Comparison of ENCODE assay signal across 20 mouse cellular contexts in the genomic region with DNA sequence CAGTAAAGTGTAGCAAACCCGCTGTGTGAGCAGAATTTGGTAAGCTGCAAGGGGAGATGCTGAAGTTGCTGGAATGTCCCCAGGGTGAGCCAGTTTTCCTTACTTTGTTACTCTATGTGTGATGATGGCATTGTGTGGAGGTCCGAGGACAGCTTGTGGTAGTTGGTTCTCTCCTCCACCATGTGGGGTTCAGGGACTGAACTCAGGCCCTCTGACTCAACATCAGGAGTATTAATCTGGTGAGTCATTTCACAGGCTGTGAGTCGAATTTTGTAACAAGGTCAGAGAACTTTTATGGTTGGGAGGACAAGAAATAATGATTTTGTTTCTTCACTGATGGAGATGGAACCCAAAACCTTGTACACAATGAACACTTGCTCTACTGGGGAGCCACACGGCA. TPM values are rescaled to one million over a fixed set of nuclear protein-coding genes. Genes with fewer than 3 reads are reported as not detected.
"Had no signal": no experiment of that assay in that cellular context is flagged by ENCODE, and none has a peak within 500 bp of the region (broad histone marks: within the 10 kb centered on the region; RNA-seq: fewer than 3 reads in every experiment).

No protein-coding gene starts in this region.

- H3K27me3 ChIP-seq: midbrain, embryonic 15.5 days; stomach, embryonic 15.5 days had no signal

- H3K4me1 ChIP-seq: limb, embryonic 15.5 days; liver, embryonic 12.5 days; megakaryocyte, embryonic 14.5 days; midbrain, embryonic 15.5 days; neural tube, embryonic 13.5 days; stomach, embryonic 15.5 days had no signal

- H3K4me2 ChIP-seq: limb, embryonic 15.5 days; liver, embryonic 12.5 days; lung, embryonic 14.5 days; midbrain, embryonic 11.5 days; midbrain, embryonic 15.5 days; neural tube, embryonic 13.5 days; stomach, embryonic 15.5 days had no signal

- ATAC-seq: liver, embryonic 12.5 days; midbrain, embryonic 15.5 days had no signal

- H3K36me3 ChIP-seq: limb, embryonic 15.5 days; liver, embryonic 12.5 days; midbrain, embryonic 15.5 days; neural tube, embryonic 13.5 days; stomach, embryonic 15.5 days had no signal

- DNase-seq: kidney, postnatal 25 days; lung, embryonic 14.5 days; lung, postnatal 10 days; right cerebral cortex, postnatal 14 days; thymus, adult 2 months; thymus, postnatal 25 days had no signal

- H3K9ac ChIP-seq: limb, embryonic 15.5 days; liver, embryonic 12.5 days; lung, embryonic 14.5 days; midbrain, embryonic 15.5 days; neural tube, embryonic 13.5 days; stomach, embryonic 15.5 days had no signal

- H3K4me3 ChIP-seq: left cerebral cortex, adult 2 months; limb, embryonic 15.5 days; liver, embryonic 12.5 days; megakaryocyte, embryonic 14.5 days; midbrain, embryonic 15.5 days; neural tube, embryonic 13.5 days; stomach, embryonic 15.5 days had no signal

- H3K9me3 ChIP-seq: limb, embryonic 15.5 days; liver, embryonic 12.5 days; megakaryocyte, embryonic 14.5 days; midbrain, embryonic 15.5 days; neural tube, embryonic 13.5 days; stomach, embryonic 15.5 days had no signal

- H3K27ac ChIP-seq: left cerebral cortex, adult 2 months; limb, embryonic 15.5 days; liver, embryonic 12.5 days; macrophage; midbrain, embryonic 15.5 days; neural tube, embryonic 13.5 days; stomach, embryonic 15.5 days had no signal

RNA-seq across cellular contexts. Expression of gene Rln3, which starts 12.0 kb away (rescaled TPM):
- total RNA-seq: layer of hippocampus, postnatal 25 days; left cerebral cortex, adult 2 months; left cerebral cortex, postnatal 25 days; monocyte, adult 5-6 weeks had no signal
- polyA plus RNA-seq: limb, embryonic 11.5 days; limb, embryonic 15.5 days; liver, embryonic 12.5 days; liver, embryonic 16.5 days; lung, embryonic 14.5 days; macrophage; midbrain, embryonic 11.5 days; neural tube, embryonic 13.5 days; stomach, embryonic 15.5 days had no signal

RNA-seq across cellular contexts. Expression of gene 2210011C24Rik, which starts 20.8 kb away (rescaled TPM):
- total RNA-seq: monocyte, adult 5-6 weeks had no signal
- polyA plus RNA-seq: liver, embryonic 12.5 days; midbrain, embryonic 11.5 days had no signal

RNA-seq across cellular contexts. Expression of gene 1700067K01Rik, which starts 31.5 kb away (rescaled TPM):
- total RNA-seq: monocyte, adult 5-6 weeks had no signal
- polyA plus RNA-seq: macrophage had no signal
